Mouse (Mus musculus): ENCODE measurements around the gene Ank2. TPM values are rescaled to one million over a fixed set of nuclear protein-coding genes. Genes with fewer than 3 reads are reported as not detected.

Gene Ank2
- total RNA-seq, 1 experiment from 2014 or later = 0.25 TPM

- peak; percentile 72 to 73; a peak in 3 of 4 replicates for ATAC-seq (replicated peaks in 1 of 2; ENCODE audit: insufficient read depth in 1 of 2, low FRiP score in 2 of 2, low TSS enrichment in 1 of 2, low read depth in 1 of 2, poor library complexity in 2 of 2, severe bottlenecking in 2 of 2)
These were observed 520.3 kb downstream of the Ank2 start for GRCm38 (mm10) chr3:126978768-126979410.

- no peak for ATAC-seq (replicated peaks in 1 of 2; ENCODE audit: insufficient read depth in 1 of 2, low FRiP score in 2 of 2, low TSS enrichment in 1 of 2, low read depth in 1 of 2, poor library complexity in 2 of 2, severe bottlenecking in 2 of 2)
These were observed 521.8 kb downstream of the Ank2 start for GRCm38 (mm10) chr3:126977399-126977798.

GRCm38 (mm10) chr3:126976793-126977192, 522.4 kb downstream of the Ank2 start:
- no peak for ATAC-seq (replicated peaks in 1 of 2; ENCODE audit: insufficient read depth in 1 of 2, low FRiP score in 2 of 2, low TSS enrichment in 1 of 2, low read depth in 1 of 2, poor library complexity in 2 of 2, severe bottlenecking in 2 of 2)

GRCm38 (mm10) chr3:126975409-126975808, 523.7 kb downstream of the Ank2 start:
- ATAC-seq (replicated peaks in 1 of 2; ENCODE audit: insufficient read depth in 1 of 2, low FRiP score in 2 of 2, low TSS enrichment in 1 of 2, low read depth in 1 of 2, poor library complexity in 2 of 2, severe bottlenecking in 2 of 2) = no peak

GRCm38 (mm10) chr3:126973551-126973950, 525.6 kb downstream of the Ank2 start:
- no peak for ATAC-seq (replicated peaks in 1 of 2; ENCODE audit: insufficient read depth in 1 of 2, low FRiP score in 2 of 2, low TSS enrichment in 1 of 2, low read depth in 1 of 2, poor library complexity in 2 of 2, severe bottlenecking in 2 of 2)

GRCm38 (mm10) chr3:126971531-126971930, 527.6 kb downstream of the Ank2 start:
- no peak for ATAC-seq (replicated peaks in 1 of 2; ENCODE audit: insufficient read depth in 1 of 2, low FRiP score in 2 of 2, low TSS enrichment in 1 of 2, low read depth in 1 of 2, poor library complexity in 2 of 2, severe bottlenecking in 2 of 2)

- ATAC-seq (replicated peaks in 1 of 2; ENCODE audit: insufficient read depth in 1 of 2, low FRiP score in 2 of 2, low TSS enrichment in 1 of 2, low read depth in 1 of 2, poor library complexity in 2 of 2, severe bottlenecking in 2 of 2) = no peak
These were observed 530.4 kb downstream of the Ank2 start for GRCm38 (mm10) chr3:126968721-126969120.

- ATAC-seq (replicated peaks in 1 of 2; ENCODE audit: insufficient read depth in 1 of 2, low FRiP score in 2 of 2, low TSS enrichment in 1 of 2, low read depth in 1 of 2, poor library complexity in 2 of 2, severe bottlenecking in 2 of 2) = no peak
These were observed 533.4 kb downstream of the Ank2 start for GRCm38 (mm10) chr3:126965767-126966166.

GRCm38 (mm10) chr3:126962326-126962725, 536.8 kb downstream of the Ank2 start:
- no peak for ATAC-seq (replicated peaks in 1 of 2; ENCODE audit: insufficient read depth in 1 of 2, low FRiP score in 2 of 2, low TSS enrichment in 1 of 2, low read depth in 1 of 2, poor library complexity in 2 of 2, severe bottlenecking in 2 of 2)

- ATAC-seq (replicated peaks in 1 of 2; ENCODE audit: insufficient read depth in 1 of 2, low FRiP score in 2 of 2, low TSS enrichment in 1 of 2, low read depth in 1 of 2, poor library complexity in 2 of 2, severe bottlenecking in 2 of 2) = peak; percentile 48 to 67; a peak in 3 of 4 replicates
These were observed 546.5 kb downstream of the Ank2 start for GRCm38 (mm10) chr3:126952698-126953097.

- ATAC-seq (replicated peaks in 1 of 2; ENCODE audit: insufficient read depth in 1 of 2, low FRiP score in 2 of 2, low TSS enrichment in 1 of 2, low read depth in 1 of 2, poor library complexity in 2 of 2, severe bottlenecking in 2 of 2) = no peak
These were observed 552.6 kb downstream of the Ank2 start for GRCm38 (mm10) chr3:126946591-126946990.

GRCm38 (mm10) chr3:126944838-126945237, 554.3 kb downstream of the Ank2 start:
- 0 out of 4 replicates have a peak, but pooled peaks of 1 of the 2 experiments have one; percentile 29 for ATAC-seq (replicated peaks in 1 of 2; ENCODE audit: insufficient read depth in 1 of 2, low FRiP score in 2 of 2, low TSS enrichment in 1 of 2, low read depth in 1 of 2, poor library complexity in 2 of 2, severe bottlenecking in 2 of 2)

GRCm38 (mm10) chr3:126944081-126944480, 555.1 kb downstream of the Ank2 start:
- no peak for ATAC-seq (replicated peaks in 1 of 2; ENCODE audit: insufficient read depth in 1 of 2, low FRiP score in 2 of 2, low TSS enrichment in 1 of 2, low read depth in 1 of 2, poor library complexity in 2 of 2, severe bottlenecking in 2 of 2)

GRCm38 (mm10) chr3:126940452-126940851, 558.7 kb downstream of the Ank2 start:
- ATAC-seq (replicated peaks in 1 of 2; ENCODE audit: insufficient read depth in 1 of 2, low FRiP score in 2 of 2, low TSS enrichment in 1 of 2, low read depth in 1 of 2, poor library complexity in 2 of 2, severe bottlenecking in 2 of 2) = no peak

GRCm38 (mm10) chr3:126931884-126932506, 567.2 kb downstream of the Ank2 start:
- peak; percentile 94 to 97 for ATAC-seq (replicated peaks in 1 of 2; ENCODE audit: insufficient read depth in 1 of 2, low FRiP score in 2 of 2, low TSS enrichment in 1 of 2, low read depth in 1 of 2, poor library complexity in 2 of 2, severe bottlenecking in 2 of 2)

- peak; percentile 98 to 100 for ATAC-seq (replicated peaks in 1 of 2; ENCODE audit: insufficient read depth in 1 of 2, low FRiP score in 2 of 2, low TSS enrichment in 1 of 2, low read depth in 1 of 2, poor library complexity in 2 of 2, severe bottlenecking in 2 of 2)
These were observed 575.4 kb downstream of the Ank2 start for GRCm38 (mm10) chr3:126923575-126924382.

- no peak for ATAC-seq (replicated peaks in 1 of 2; ENCODE audit: insufficient read depth in 1 of 2, low FRiP score in 2 of 2, low TSS enrichment in 1 of 2, low read depth in 1 of 2, poor library complexity in 2 of 2, severe bottlenecking in 2 of 2)
These were observed 577.2 kb downstream of the Ank2 start for GRCm38 (mm10) chr3:126921941-126922340.

GRCm38 (mm10) chr3:126920296-126920695, 578.9 kb downstream of the Ank2 start:
- ATAC-seq (replicated peaks in 1 of 2; ENCODE audit: insufficient read depth in 1 of 2, low FRiP score in 2 of 2, low TSS enrichment in 1 of 2, low read depth in 1 of 2, poor library complexity in 2 of 2, severe bottlenecking in 2 of 2) = no peak

Data from hematopoietic stem cell, adult 5-6 weeks (primary cell).